Mouse (Mus musculus): ENCODE measurements at regions not wholly inside any gene's neighbourhood (a gene's known extent, or its start where the extent isn't known, plus 50 kb on each side); places are given as distances from the start of the nearest gene placed in this dataset.

DNA sequence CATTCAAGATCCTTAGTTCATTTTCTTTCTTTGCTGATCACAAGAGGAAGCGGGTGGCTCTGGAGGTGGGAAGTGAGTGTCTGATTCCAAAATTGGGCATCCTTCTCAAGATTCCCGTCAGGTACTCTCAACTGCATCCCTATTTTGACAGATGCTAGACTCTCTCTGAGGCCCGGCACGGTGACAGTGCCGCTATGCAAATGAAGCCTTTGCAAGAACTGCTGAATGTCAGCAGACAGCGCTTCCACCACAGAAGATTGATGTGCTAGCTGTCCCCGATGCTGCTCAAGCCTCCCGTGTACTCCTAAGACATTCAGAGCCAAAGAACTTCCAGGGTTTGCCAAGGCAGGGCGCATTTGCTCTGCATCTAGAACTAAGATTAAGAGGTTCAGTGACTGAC lies 50.9 kb upstream of the Cpne4 start:
- no peak for DNase-seq (ENCODE audit: low spot score in 2 of 2)
- intact Hi-C loops (cut with DNase I) = no loop called here

GRCm38 (mm10) chr9:104490696-104491095 lies 56.4 kb upstream of the Cpne4 start:
- DNase-seq (ENCODE audit: low spot score in 2 of 2) = no peak
- intact Hi-C loops (cut with DNase I) = no loop called here

- intact Hi-C loops (cut with DNase I) = no loop called here
- DNase-seq (ENCODE audit: low spot score in 2 of 2) = no peak
These were observed 57.7 kb upstream of the Cpne4 start for GRCm38 (mm10) chr9:104489383-104489782.

GRCm38 (mm10) chr9:104482440-104482839 lies 64.6 kb upstream of the Cpne4 start:
- intact Hi-C loops (cut with DNase I) = no loop called here
- DNase-seq (ENCODE audit: low spot score in 2 of 2) = no peak

GRCm38 (mm10) chr9:104480683-104481082 lies 66.4 kb upstream of the Cpne4 start:
- no peak for DNase-seq (ENCODE audit: low spot score in 2 of 2)
- intact Hi-C loops (cut with DNase I) = no loop called here

- no peak for DNase-seq (ENCODE audit: low spot score in 2 of 2)
- intact Hi-C loops (cut with DNase I) = no loop called here
These were observed 72.3 kb upstream of the Cpne4 start for GRCm38 (mm10) chr9:104474831-104475230.

- intact Hi-C loops (cut with DNase I) = no loop called here
These were observed 79.8 kb upstream of the Cpne4 start for GRCm38 (mm10) chr9:104467238-104467637.

DNA sequence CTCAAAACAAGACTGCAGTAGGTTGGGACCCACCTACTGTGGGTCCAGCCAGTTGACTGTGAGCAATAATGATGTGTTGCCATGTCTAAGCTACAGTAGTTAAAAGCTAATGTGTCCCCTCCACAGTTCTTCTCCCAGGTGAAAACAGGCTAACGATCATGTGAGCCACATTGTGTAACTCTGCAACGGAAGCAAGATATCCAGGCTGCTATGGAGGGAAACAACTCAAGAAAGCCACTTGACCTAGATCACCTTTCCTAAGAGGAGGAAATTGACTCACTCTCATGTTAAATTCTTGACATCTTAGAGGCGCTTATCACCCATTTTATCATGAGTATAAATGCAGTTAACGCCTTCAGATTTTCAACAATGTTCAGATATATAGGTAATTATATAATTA lies 83.4 kb upstream of the Cpne4 start:
- intact Hi-C loops (cut with DNase I) = no loop called here
- no peak for DNase-seq (ENCODE audit: low spot score in 2 of 2)

More at GRCm38 (mm10) chr9:104467238-104467637, 79.8 kb upstream of the Cpne4 start:
- no peak for DNase-seq (ENCODE audit: low spot score in 2 of 2)

GRCm38 (mm10) chr9:104460133-104460532 lies 87.0 kb upstream of the Cpne4 start:
- intact Hi-C loops (cut with DNase I) = no loop called here
- DNase-seq (ENCODE audit: low spot score in 2 of 2) = no peak

DNA sequence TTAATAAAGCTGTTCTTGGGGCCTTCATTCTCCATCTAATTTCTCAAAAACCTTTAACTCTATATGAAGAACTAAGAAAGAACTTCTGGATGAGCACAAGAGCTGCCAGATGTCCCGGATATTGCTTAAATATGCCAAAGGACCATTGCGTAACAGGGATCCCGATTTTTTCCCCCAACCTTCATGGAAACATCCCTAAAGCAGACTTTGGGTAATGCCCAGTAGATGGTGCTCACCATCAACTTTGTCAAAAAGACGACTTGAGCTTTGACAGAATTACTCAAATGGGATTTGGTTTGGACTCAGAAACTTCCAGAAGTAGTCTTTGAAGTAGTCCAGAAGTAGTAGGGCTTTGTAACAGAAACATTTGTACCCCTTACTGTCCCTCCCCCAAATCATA lies 89.5 kb upstream of the Cpne4 start:
- intact Hi-C loops (cut with DNase I) = loop anchor here (5.0 to 10.0 kb wide), 2 partner anchors 110 to 927 kb away; no protein-coding TSS in a partner anchor
- no peak for DNase-seq (ENCODE audit: low spot score in 2 of 2)

GRCm38 (mm10) chr9:104448577-104449165 lies 98.4 kb upstream of the Cpne4 start:
- intact Hi-C loops (cut with DNase I) = no loop called here
- DNase-seq (ENCODE audit: low spot score in 2 of 2) = no peak

DNA sequence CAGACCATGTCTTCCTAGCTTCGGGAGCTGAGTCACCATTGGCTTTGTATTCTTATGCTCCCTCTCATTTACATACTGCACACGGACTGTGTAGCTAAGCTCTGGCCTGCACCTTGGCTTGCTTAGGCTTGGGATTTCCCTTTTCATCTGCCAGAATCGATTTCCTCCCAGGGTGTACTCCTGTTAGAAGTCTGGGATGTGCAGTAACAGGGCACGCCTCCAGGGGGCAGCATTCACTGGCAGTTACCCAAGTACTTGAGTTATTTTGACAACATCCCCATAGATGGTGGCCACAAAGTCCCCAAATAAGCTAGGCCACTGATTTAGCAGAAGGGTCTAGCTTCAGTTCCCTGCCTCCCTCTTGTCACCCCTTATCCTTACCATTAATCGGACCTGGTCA lies 102.2 kb upstream of the Cpne4 start:
- intact Hi-C loops (cut with DNase I) = no loop called here
- peak; percentile 14 to 26 for DNase-seq (ENCODE audit: low spot score in 2 of 2)

GRCm38 (mm10) chr9:104443236-104443635 lies 103.8 kb upstream of the Cpne4 start:
- intact Hi-C loops (cut with DNase I) = no loop called here
- DNase-seq (ENCODE audit: low spot score in 2 of 2) = no peak

- DNase-seq (ENCODE audit: low spot score in 2 of 2) = no peak
- intact Hi-C loops (cut with DNase I) = loop anchor here (5.0 kb wide), 2 partner anchors 154 to 974 kb away; no protein-coding TSS in a partner anchor
These were observed 75.5 kb upstream of the Acpp start for GRCm38 (mm10) chr9:104413021-104413420.

- intact Hi-C loops (cut with DNase I) = loop anchor here (5.0 kb wide), 2 partner anchors 157 to 977 kb away; no protein-coding TSS in a partner anchor
- peak; percentile 53 for DNase-seq (ENCODE audit: low spot score in 2 of 2)
These were observed 72.7 kb upstream of the Acpp start for GRCm38 (mm10) chr9:104410211-104410610.

- no peak for DNase-seq (ENCODE audit: low spot score in 2 of 2)
- intact Hi-C loops (cut with DNase I) = no loop called here
These were observed 71.8 kb upstream of the Acpp start for GRCm38 (mm10) chr9:104409381-104409780.

DNA sequence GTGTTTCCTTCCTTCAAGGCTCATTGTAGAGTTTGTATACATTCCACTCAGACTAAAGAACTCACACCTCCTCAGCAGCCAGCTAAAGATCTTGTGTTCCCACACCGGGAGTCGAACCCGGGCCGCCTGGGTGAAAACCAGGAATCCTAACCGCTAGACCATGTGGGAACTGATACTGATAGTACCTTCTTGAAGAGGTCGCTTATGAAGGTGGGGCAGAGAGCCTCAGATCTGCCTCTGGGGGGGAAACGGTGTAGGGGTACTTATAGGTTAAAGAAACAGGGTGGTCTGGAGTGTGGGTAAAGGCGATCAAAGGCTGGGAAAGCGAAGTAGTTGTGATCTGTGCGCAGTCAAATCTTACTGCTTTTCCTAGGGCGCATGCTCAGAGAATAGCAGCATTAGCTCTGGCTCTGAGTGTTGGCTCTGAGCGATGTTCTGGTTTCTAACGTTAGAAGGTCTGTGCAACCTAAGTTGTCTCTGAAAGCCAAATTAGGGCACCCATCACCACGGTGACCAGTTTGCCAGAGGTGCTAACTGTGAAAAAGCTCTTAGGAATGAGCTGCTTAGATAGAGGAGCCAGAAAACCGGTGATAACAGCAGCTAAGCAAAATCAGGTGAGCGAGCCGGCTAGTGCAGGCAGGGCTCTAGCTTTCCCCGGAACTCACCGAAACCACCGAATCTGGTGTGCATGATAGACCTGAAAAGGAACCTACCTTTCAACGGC lies 71.2 kb upstream of the Acpp start:
- DNase-seq (ENCODE audit: low spot score in 2 of 2) = peak; percentile 69 to 72
- intact Hi-C loops (cut with DNase I) = no loop called here

GRCm38 (mm10) chr9:104407559-104408376 lies 70.2 kb upstream of the Acpp start:
- intact Hi-C loops (cut with DNase I) = no loop called here
- DNase-seq (ENCODE audit: low spot score in 2 of 2) = no peak

DNA sequence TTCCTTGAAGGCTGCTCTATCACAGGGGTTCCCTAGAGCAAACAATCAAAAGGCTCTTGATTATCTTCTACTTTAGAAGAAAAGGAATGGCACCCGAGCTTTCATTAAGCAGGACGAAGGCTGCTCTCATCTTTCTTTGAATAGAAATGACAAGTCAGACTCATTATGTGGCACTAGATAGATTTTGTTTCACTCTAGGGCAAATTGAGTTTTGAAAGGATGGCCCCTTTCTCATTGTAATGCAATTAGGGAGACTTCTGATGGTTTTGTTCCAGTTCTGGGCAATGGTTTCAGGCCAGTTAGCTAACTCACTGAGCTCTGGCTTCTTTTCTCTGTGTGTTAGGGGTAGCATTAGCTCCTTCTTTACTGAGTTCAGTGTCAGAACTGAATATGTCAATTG lies 69.5 kb upstream of the Acpp start:
- intact Hi-C loops (cut with DNase I) = no loop called here
- no peak for DNase-seq (ENCODE audit: low spot score in 2 of 2)

DNA sequence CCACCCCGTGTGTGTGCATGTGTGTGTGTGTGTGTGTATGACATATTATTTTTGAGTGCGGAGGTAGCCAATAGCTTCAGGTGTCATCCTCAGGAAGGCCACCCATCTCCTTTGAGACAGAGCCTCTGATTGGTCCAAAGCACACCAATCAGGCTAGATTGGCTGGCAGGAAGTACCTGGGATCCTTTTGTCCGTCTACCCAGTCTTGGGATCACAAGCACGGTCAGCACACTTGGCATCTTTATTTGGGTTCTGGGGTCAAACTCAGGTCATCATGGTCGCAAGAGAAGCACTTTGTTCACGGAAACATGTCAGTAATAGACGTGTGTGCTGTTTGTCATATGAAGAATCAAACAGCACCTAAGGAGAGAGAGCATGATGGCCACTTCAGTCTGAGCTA lies 68.9 kb upstream of the Acpp start:
- intact Hi-C loops (cut with DNase I) = no loop called here
- DNase-seq (ENCODE audit: low spot score in 2 of 2) = no peak

DNA sequence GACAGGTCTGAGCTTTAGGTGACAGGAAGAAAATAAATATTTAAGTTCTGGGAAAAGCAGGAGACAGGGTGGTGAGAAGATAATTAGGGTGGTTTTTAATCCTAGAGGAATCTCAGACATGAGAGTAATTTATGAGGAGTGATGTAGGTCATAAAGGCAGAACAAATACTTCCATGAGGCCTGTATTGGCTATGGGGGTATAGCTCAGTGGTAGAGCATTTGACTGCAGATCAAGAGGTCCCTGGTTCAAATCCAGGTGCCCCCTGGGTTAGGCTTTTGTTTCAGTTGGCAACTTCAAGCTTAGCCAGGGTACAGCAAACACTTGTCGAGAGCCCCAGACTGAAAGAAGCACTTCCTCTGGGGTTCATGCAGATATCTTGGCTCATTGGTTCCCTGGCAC lies 66.3 kb upstream of the Acpp start:
- intact Hi-C loops (cut with DNase I) = no loop called here
- no peak for DNase-seq (ENCODE audit: low spot score in 2 of 2)
